Mouse (Mus musculus) CD4-positive, CD25-positive, alpha-beta regulatory T cell, adult 2 months (primary cell): ENCODE data around the gene Gm20873.
"Not testable (repeated sequence)": the region's sequence is repeated elsewhere in the genome, so short reads cannot be mapped to it uniquely, and the experiment has no call there.

Experiments used
- DNase-seq: peaks from one replicate; pipeline ENCODE4 v3.0.0-alpha.2; 2012; ENCODE audit warnings: low read depth, low spot score

Gm20873 gene

DNA sequence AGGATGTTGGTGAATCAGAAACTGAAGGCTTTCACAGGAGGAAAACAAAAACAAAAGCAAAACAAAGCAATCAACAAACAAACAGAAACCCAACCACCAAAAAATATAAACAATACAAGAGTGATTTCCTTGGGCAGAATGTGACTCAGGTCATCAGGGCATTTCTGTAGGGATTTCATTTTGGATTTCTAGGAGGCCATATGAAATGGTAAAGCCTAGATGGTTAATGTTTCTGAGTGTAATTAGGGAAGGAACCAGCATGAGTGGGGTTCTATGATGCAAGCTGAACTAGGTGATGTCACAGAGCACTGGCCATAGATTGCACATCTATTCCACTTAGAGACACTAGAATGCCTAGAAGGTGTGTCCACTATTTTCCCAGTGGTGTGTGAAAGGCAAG is at the start of gene Gm20873:
Gene Gm20873 (plus strand): TSS at position 301 of the 400 bp plus-strand sequence.
- DNase-seq: not testable (repeated sequence)

DNA sequence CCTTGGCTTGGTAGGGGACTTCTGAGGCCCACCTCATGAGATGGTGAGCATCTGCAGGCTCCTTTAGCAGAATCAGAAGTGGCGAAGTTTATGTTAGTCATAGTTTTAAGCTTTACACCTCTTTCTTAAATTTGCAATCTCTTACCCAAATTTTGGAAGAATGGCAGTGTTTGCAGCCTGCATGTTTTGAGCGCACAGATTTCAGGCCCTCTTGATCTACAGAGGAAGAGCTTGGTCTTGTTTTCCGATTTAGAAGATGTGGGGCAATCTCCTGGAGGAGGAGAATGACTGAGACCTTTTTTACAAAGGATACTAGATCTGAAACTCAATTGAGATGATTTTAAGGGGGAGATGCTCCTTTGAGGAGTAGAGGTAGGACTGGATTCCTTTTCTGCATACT is 29.0 kb upstream of the Gm20873 start, which contains the start of gene Gm21746:
Gene Gm21746 (minus strand): TSS at position 101 of the 400 bp plus-strand sequence.
- DNase-seq: not testable (repeated sequence)
